Mouse (Mus musculus) MEL-GATA-1-ER (cell line): ENCODE data around the gene Gadd45gip1.

Experiments
- DNase-seq: peaks from one replicate; pipeline ENCODE4 v3.0.0-alpha.2; 2012; ENCODE audit warnings: low read depth; ENCODE audit errors: extremely low read depth

The Gadd45gip1 gene

GRCm38 (mm10) chr8:84832034-84832717 lies 854 bp downstream of the Gadd45gip1 start:
- no peak for DNase-seq

- no peak for DNase-seq
Observed at GRCm38 (mm10) chr8:84832759-84833742, 1.7 kb downstream of the Gadd45gip1 start.

GRCm38 (mm10) chr8:84834002-84834865 lies 2.9 kb downstream of the Gadd45gip1 start:
- no peak for DNase-seq

GRCm38 (mm10) chr8:84834866-84835855 lies 3.8 kb downstream of the Gadd45gip1 start:
- DNase-seq, result no peak

GRCm38 (mm10) chr8:84837149-84837911 lies 6.0 kb downstream of the Gadd45gip1 start:
- DNase-seq, result no peak

- no peak for DNase-seq
Observed at GRCm38 (mm10) chr8:84837912-84838470, 6.7 kb downstream of the Gadd45gip1 start.

GRCm38 (mm10) chr8:84838513-84838912 lies 7.2 kb downstream of the Gadd45gip1 start:
- DNase-seq, result no peak

- DNase-seq, result no peak
Observed at GRCm38 (mm10) chr8:84839411-84839810, 8.1 kb downstream of the Gadd45gip1 start.

GRCm38 (mm10) chr8:84839875-84840247 lies 8.5 kb downstream of the Gadd45gip1 start:
- no peak for DNase-seq

GRCm38 (mm10) chr8:84840248-84840999 lies 9.1 kb downstream of the Gadd45gip1 start, which contains the start of gene Rad23a:
Gene Rad23a (minus strand): TSS chr8:84840665.
- peak; percentile 92 for DNase-seq

GRCm38 (mm10) chr8:84841514-84841913 lies 10.2 kb downstream of the Gadd45gip1 start:
- DNase-seq, result no peak

- DNase-seq, result no peak
Observed at GRCm38 (mm10) chr8:84844397-84845070, 13.2 kb downstream of the Gadd45gip1 start.

- no peak for DNase-seq
Observed at GRCm38 (mm10) chr8:84845355-84846093, 14.2 kb downstream of the Gadd45gip1 start.

- no peak for DNase-seq
Observed at GRCm38 (mm10) chr8:84846094-84846721, 14.9 kb downstream of the Gadd45gip1 start.

- peak; percentile 100 for DNase-seq
Observed at GRCm38 (mm10) chr8:84846722-84847572, 15.6 kb downstream of the Gadd45gip1 start, which contains the start of gene Calr. Gene Calr (minus strand): TSS chr8:84846934.
